Mouse (Mus musculus): ENCODE results near the gene Lgalsl.

DNA sequence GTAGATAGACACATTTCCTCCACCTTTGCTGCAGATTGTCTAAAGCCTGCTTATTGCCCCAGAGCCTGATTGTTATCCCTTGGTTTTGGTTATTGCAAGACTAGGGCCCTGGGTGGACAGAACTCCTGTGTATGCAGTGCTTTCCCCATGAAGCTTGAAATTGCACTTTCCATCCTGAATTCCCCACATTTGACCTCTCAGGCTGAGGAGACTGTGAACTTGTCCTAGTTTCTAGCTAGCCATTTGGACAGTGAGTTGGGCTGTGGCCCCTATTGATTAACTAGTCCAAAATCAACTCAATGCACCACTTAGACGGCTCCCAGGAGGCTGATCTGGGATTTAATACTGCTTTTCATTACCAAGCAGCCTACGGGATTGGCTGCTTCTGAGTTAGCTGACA is 6.9 kb downstream of the Lgalsl start:
- TF ChIP-seq POLR2A (IDR thresholded peaks at IDR 0.05; ENCODE audit: borderline replicate concordance, extremely low read depth, low read depth, low read length): no peak
- TF ChIP-seq CTCF (IDR thresholded peaks at IDR 0.05; ENCODE audit: insufficient read depth, low read length): no peak
